Mouse (Mus musculus): ENCODE results near the gene Atp6v0e. TPM values are rescaled to one million over a fixed set of nuclear protein-coding genes. Genes with fewer than 3 reads are reported as not detected.

The Atp6v0e gene
- polyA plus RNA-seq (2012; ENCODE audit: insufficient read depth, insufficient read length, missing spikeins): 314 and 348 TPM in 2 replicates

DNA sequence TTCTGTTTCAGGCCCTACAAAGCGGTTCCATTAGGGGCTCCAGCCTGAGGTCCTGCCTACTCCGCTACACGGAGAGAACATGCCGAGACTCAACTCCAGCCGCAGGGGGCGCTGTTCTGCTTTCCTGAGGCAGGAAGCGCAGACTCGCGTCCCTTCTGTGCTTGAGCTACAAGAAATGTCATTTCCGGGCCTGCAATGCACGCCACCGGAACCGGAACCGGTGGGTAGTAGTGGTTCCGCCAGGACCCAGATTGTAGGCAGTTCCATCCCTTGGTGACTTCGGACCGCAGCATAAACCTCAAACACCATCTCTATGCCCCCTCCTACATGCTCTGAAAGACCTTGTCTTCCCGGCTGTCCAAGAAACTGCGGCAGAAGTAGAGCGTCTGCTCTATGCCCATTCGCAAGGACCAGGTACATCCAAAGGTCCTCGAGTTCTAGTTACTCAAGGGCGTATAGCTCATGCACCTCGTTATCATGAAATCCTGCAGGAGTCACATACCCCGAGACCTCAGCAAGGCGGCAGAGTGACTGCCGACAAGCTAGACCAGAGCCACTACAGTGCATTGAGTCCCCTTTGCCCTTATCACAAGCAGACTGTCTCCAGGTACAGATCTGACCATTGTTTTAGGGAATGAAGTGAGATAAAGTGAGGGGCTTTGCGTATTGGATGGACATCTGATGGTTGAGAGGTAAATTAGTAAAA, at the start of gene Atp6v0e:
Gene Atp6v0e, plus strand, starts transcription at position 254 of the 706 bp plus-strand sequence.
- peak within 1 kb of the TSS; percentile 79 for H3K27ac ChIP-seq (replicated peaks; ENCODE audit: low read depth, low read length)
- peak within 1 kb of the TSS; percentile 67 for H3K4me3 ChIP-seq (ENCODE audit: insufficient read depth, low read depth, low read length)
- H3K4me1 ChIP-seq (ENCODE audit: control insufficient read depth, insufficient read depth, insufficient read length, low read length): no peaks in the 10 kb centered on the region

GRCm38 (mm10) chr17:26614286-26614685, 48.7 kb upstream of the Atp6v0e start:
- Histone ChIP-seq H3K4me3 (ENCODE audit: insufficient read depth, low read depth, low read length) (no peak overlapping the region), H3K27ac (replicated peaks; ENCODE audit: low read depth, low read length) (peak overlapping the region; percentile 72; the same call in 1 of the 2 replicates), H3K4me1 (ENCODE audit: control insufficient read depth, insufficient read depth, insufficient read length, low read length) (peaks cover 45% of the 10 kb centered on the region)

GRCm38 (mm10) chr17:26614708-26615486, 48.1 kb upstream of the Atp6v0e start:
- peak overlapping the region; percentile 72 for H3K27ac ChIP-seq (replicated peaks; ENCODE audit: low read depth, low read length)
- H3K4me3 ChIP-seq (ENCODE audit: insufficient read depth, low read depth, low read length): no peak overlapping the region
- peaks cover 46% of the 10 kb centered on the region for H3K4me1 ChIP-seq (ENCODE audit: control insufficient read depth, insufficient read depth, insufficient read length, low read length)

GRCm38 (mm10) chr17:26616696-26617095, 46.3 kb upstream of the Atp6v0e start:
- H3K4me1 ChIP-seq (ENCODE audit: control insufficient read depth, insufficient read depth, insufficient read length, low read length): peaks cover 42% of the 10 kb centered on the region
- peak overlapping the region; percentile 79 for H3K27ac ChIP-seq (replicated peaks; ENCODE audit: low read depth, low read length)
- H3K4me3 ChIP-seq (ENCODE audit: insufficient read depth, low read depth, low read length): no peak overlapping the region

GRCm38 (mm10) chr17:26618498-26618897, 44.5 kb upstream of the Atp6v0e start:
- Histone ChIP-seq H3K4me3 (ENCODE audit: insufficient read depth, low read depth, low read length) (no peak overlapping the region), H3K4me1 (ENCODE audit: control insufficient read depth, insufficient read depth, insufficient read length, low read length) (peaks cover 46% of the 10 kb centered on the region), H3K27ac (replicated peaks; ENCODE audit: low read depth, low read length) (no peak overlapping the region; the same call in 1 of the 2 replicates)

GRCm38 (mm10) chr17:26619577-26619976, 43.5 kb upstream of the Atp6v0e start:
- H3K4me3 ChIP-seq (ENCODE audit: insufficient read depth, low read depth, low read length): no peak overlapping the region
- peaks cover 40% of the 10 kb centered on the region for H3K4me1 ChIP-seq (ENCODE audit: control insufficient read depth, insufficient read depth, insufficient read length, low read length)
- H3K27ac ChIP-seq (replicated peaks; ENCODE audit: low read depth, low read length): 0 out of 2 replicates have a peak overlapping the region, but pooled peaks have one; percentile 5

DNA sequence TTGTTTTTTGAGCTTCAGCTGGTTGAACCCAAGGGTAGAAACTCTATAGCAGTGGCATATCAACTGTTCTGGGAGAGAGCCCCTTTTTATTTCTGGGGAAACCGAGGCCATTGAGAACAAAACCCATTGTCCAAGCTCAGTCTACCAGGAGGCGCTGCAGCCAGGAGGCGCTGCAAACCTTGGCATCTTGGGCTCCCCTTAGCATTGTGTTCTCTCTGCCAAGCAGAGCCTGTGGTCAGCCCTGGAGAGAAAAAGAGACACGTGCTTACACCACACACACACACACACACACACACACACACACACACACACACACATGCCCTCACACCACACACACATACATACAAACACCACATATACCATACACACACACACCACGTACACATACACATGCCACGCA, 42.7 kb upstream of the Atp6v0e start:
- H3K4me1 ChIP-seq (ENCODE audit: control insufficient read depth, insufficient read depth, insufficient read length, low read length): peaks cover 37% of the 10 kb centered on the region
- no peak overlapping the region for H3K4me3 ChIP-seq (ENCODE audit: insufficient read depth, low read depth, low read length)
- peak overlapping the region; percentile 96 for H3K27ac ChIP-seq (replicated peaks; ENCODE audit: low read depth, low read length)

DNA sequence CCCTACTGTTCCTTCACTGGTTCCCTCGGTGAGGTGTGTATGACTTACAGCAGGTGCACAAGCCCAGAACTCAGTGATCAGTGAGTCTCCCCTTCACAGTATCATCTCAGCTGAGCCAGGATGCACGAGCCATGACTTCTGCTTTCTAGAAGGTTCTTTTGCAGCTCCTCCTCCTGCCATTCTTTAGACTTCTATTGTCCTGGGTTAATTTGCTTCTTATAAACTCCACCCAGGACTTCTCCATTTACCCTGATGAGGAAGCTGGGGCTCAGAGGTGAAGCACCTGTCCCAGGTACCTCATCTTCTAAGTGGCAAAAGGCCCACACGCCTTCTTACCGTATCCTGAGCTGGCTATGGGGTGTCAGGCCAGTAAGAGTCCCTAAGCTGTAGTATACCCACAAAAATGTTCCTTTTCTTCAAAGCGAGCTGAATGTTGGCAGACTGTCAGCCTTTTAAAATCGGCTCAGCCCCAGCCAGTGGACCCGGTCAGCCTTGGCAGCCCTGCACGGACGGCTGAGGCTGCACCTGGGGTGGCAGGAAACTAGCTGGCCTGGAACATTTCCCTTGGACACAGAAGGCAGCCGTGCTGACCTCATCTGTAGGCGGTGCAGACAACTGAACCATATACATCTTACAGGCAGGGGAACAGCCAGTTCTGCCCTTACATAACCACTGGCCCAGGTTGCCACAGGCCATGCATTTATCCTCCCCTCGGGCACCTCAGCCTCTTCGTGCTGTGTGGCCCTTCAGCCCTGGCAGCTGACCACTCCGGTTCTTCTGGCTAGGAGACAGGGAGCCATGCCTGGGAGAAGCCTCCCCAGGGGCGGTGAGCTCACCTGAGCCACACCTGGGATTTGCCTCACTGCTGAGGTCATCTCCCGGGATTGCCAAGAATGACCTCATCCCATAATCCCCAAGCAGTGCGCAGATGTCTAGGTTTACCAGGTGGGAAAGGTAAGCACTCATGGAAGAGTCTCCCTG, 42.0 kb upstream of the Atp6v0e start:
- Histone ChIP-seq H3K4me3 (ENCODE audit: insufficient read depth, low read depth, low read length) (no peak overlapping the region), H3K4me1 (ENCODE audit: control insufficient read depth, insufficient read depth, insufficient read length, low read length) (peaks cover 37% of the 10 kb centered on the region), H3K27ac (replicated peaks; ENCODE audit: low read depth, low read length) (peak overlapping the region; percentile 96)

DNA sequence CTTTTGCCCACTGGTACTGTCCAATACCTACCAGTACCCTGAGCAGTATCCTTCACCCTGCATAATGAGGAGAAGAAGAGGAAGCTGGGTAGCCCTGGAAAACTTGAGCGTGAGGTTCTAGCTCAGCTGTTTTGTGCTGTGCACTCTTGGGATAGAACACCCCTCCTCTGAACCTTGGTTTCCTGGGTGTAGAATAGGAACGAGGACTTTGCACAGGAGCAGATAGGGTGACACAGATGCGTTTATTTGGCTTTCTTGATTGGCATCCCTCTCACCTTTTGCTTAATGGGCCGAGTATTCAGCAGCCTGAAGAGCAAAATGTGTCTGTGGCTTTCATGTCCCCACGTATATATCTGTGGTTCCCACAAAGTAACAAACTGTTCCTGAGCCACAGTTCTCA, 41.1 kb upstream of the Atp6v0e start:
- H3K4me1 ChIP-seq (ENCODE audit: control insufficient read depth, insufficient read depth, insufficient read length, low read length): peaks cover 33% of the 10 kb centered on the region
- H3K27ac ChIP-seq (replicated peaks; ENCODE audit: low read depth, low read length): peak overlapping the region; percentile 96
- no peak overlapping the region for H3K4me3 ChIP-seq (ENCODE audit: insufficient read depth, low read depth, low read length)

- H3K27ac ChIP-seq (replicated peaks; ENCODE audit: low read depth, low read length): peak overlapping the region; percentile 97
- peaks cover 32% of the 10 kb centered on the region for H3K4me1 ChIP-seq (ENCODE audit: control insufficient read depth, insufficient read depth, insufficient read length, low read length)
- H3K4me3 ChIP-seq (ENCODE audit: insufficient read depth, low read depth, low read length): peak overlapping the region; percentile 52
These were observed 39.0 kb upstream of the Atp6v0e start for GRCm38 (mm10) chr17:26623991-26624390.

DNA sequence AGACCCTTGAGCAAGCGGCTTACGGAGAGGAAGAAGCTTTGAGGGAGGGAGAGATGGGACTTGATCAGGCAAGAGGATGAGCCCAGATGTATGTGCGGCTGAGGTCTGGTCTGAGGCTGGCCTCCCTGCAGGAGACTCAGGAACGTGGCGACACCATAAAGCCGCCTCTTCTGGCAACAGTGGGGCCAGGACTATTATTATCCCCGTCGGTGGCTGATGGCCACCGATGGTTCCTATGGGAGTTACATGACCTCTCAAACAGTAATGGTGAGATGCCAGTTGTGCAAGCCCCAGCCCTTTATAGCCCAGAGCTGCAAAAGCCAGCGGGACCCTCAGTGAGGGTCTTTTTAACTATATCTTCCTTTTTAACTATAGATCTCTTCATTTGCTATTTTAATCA, 38.0 kb upstream of the Atp6v0e start:
- peak overlapping the region; percentile 52 for H3K4me3 ChIP-seq (ENCODE audit: insufficient read depth, low read depth, low read length)
- peaks cover 30% of the 10 kb centered on the region for H3K4me1 ChIP-seq (ENCODE audit: control insufficient read depth, insufficient read depth, insufficient read length, low read length)
- H3K27ac ChIP-seq (replicated peaks; ENCODE audit: low read depth, low read length): peak overlapping the region; percentile 98

DNA sequence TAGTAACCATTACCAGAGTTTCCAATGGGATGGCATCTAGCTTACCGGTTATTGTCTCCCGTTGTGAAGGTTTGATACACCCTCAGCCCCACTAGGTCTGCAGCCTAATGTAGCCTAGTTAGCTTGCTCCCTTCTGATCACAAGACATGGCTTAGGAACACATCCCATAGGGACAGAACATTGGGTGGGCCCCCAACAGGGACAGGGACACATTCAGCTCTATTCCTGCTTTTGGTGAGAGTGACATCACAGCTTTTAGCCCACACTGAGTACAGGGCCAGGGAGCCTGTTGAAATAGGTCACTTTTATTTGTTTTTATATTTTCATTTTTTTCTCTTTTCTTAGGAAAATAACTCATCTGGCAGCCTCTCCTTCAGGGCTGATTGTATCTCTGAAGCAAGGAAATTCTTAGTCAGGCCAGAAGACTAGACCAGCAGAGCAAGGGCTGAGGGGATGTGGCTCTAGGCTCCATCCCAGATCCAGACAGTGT, 37.5 kb upstream of the Atp6v0e start:
- Histone ChIP-seq H3K27ac (replicated peaks; ENCODE audit: low read depth, low read length) (peak overlapping the region; percentile 98), H3K4me3 (ENCODE audit: insufficient read depth, low read depth, low read length) (peak overlapping the region; percentile 43), H3K4me1 (ENCODE audit: control insufficient read depth, insufficient read depth, insufficient read length, low read length) (peaks cover 27% of the 10 kb centered on the region)

- Histone ChIP-seq H3K4me3 (ENCODE audit: insufficient read depth, low read depth, low read length) (no peak overlapping the region), H3K4me1 (ENCODE audit: control insufficient read depth, insufficient read depth, insufficient read length, low read length) (peaks cover 7% of the 10 kb centered on the region), H3K27ac (replicated peaks; ENCODE audit: low read depth, low read length) (0 out of 2 replicates have a peak overlapping the region, but pooled peaks have one; percentile 2)
These were observed 34.6 kb upstream of the Atp6v0e start for GRCm38 (mm10) chr17:26628479-26628878.

GRCm38 (mm10) chr17:26628936-26629335, 34.1 kb upstream of the Atp6v0e start:
- no peak overlapping the region for H3K4me3 ChIP-seq (ENCODE audit: insufficient read depth, low read depth, low read length)
- 0 out of 2 replicates have a peak overlapping the region, but pooled peaks have one; percentile 2 for H3K27ac ChIP-seq (replicated peaks; ENCODE audit: low read depth, low read length)
- H3K4me1 ChIP-seq (ENCODE audit: control insufficient read depth, insufficient read depth, insufficient read length, low read length): peaks cover 7% of the 10 kb centered on the region; the same call in 1 of the 2 replicates

Data from brown adipose tissue, adult 24 weeks (tissue).